Mouse (Mus musculus): ENCODE data around the gene Gm21983. TPM values are rescaled to one million over a fixed set of nuclear protein-coding genes. Genes with fewer than 3 reads are reported as not detected.
A peak's percentile ranks its signal among the peaks of the same experiment; 100 is the strongest.

The Gm21983 gene
- total RNA-seq, 2 experiments from 2014 or later: not detected

DNA sequence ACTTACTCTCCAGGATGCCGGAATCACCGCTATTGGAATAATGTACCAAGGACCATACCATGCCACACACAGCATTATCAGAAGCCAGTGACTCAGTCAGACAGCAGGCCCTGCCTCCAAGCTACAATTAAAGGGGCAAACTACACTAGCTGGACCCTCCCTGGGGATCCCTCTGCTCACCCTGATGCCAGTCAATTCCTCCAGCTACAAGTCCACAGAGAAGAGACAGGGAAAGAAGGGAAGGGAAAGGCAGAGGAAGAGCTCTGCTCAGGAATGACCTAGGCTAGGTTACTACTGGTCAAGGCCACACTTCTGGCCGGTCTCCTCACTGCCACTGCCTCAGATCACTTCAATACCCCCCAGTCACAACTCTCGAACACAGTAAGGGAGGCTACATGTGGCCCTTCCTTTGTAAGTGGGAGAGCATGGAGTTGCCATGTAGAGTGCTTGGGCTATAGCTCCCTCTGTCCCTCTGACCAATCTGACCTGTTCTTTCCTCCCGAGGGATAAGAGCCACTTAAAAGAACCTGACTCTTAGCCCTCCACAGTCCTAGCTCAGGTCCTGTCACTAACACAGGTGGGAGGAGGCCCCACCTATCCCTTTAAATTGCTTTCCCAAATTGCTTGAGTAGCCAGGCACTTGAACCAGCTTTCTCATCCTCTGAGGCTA, 18.0 kb downstream of the Gm21983 start:
- DNase-seq (ENCODE audit: low spot score in 2 of 2): no peak

DNA sequence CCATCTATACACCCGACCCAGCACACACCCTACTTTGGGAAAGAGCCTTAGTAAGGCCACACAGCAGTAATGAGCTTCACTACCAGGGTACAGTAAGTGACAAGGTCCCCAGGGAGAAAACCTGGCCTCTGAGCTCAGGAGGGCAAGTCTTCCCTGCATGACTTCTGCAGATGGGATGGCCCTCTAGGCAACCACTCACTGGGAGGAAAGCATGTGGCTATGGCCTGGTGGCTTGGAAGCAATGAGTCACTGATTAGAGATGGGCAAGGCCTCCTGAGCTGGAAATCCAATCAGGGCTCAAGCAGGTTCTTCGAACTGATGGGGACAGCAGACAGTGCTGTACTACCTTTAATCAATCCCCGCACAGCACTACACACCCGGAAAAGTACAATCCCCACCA, 19.1 kb downstream of the Gm21983 start:
- no peak for DNase-seq (ENCODE audit: low spot score in 2 of 2)

DNA sequence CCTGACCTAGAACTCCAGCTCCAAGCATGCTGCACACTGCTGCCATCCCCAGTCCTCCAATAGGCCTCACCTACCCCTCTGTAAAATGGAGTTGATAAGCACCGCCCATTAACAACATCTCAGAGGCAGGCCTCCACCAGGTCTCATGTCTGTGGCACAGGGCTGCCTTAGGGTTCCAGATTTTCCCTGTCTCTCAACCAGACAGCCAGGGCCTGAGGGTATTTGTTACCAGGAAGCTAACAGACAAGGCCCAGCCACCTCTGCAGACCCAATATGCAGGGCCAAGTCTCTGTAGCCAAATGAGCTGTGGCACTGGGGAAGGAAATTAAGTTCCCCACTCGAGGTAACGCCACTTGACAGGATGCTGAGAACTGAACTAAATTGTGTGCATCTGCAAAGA, 20.0 kb downstream of the Gm21983 start:
- no peak for DNase-seq (ENCODE audit: low spot score in 2 of 2)

DNA sequence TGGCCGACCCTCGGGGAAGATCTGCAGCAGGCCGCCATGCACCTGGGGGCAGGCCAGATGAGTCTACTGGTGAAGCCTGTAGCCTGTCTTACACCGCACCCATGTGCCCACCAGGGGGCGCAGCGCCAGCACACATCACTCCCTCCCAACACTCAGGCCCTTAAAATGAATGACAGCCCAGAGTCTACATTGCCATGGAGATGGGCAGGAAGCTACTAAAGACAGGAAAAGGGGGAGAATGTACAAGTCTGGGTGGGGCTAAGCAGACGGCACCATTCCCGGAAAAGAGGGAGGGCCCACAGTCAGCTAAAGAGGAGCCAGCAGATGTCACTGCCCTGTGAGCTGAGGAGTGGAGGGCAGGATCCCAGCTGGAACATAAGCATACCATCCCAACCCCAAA, 21.0 kb downstream of the Gm21983 start:
- DNase-seq (ENCODE audit: low spot score in 2 of 2): peak; percentile 87 to 88

DNA sequence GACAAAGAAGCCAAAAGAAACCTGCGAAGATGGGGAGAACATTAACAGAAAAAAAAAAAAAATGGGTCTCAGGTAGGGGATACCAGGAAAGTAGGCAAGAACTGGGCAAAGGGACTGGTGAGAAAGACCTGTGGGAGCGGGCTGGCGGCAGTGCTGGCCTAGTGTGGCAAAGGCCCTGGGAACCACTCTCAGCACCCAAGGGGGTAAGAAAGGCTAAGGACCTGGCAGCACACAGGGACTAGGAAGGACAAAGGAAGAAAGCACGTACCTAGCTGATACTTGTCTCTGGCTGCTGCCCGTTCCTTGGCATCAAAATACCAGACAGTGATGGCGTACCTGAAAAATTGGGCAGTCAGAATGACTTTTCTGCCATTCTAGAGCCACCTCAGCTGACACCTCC, 21.6 kb downstream of the Gm21983 start:
- no peak for DNase-seq (ENCODE audit: low spot score in 2 of 2)

DNA sequence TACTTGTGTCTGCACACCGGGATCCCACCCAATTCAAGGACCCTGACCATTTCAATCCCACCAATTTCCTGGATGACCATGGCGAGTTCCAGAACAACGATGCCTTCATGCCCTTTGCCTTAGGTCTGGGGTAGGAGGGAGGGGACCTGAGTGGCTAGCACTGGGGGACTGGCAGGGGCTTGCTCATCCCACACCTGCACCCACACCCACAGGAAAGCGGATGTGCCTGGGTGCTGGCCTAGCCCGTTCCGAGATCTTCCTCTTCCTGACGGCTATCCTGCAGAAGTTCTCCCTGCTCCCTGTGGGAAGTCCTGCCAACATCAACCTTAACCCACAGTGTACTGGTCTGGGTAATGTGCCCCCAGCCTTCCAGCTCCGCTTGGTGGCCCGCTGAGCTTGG, 22.7 kb downstream of the Gm21983 start:
- no peak for DNase-seq (ENCODE audit: low spot score in 2 of 2)

DNA sequence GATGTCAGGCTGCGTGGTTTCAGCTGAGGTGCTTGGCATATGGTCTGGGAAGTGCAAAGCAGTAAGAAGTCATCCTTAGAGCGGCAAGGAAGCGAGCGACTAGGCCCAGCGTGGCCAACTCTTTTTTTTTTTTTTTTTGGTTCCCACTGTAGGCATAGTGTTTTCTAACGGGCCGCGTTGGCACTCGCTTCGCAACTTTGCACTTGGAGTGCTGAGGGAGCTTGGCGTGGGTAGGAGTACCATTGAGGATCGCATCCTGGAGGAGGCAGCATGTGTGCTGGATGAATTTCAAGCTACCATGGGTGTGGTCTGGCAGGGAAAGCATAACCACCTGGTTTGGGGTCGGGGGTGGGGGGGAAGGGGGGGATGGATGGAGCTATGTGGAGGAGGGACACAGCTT, 24.9 kb downstream of the Gm21983 start:
- no peak for DNase-seq (ENCODE audit: low spot score in 2 of 2)

DNA sequence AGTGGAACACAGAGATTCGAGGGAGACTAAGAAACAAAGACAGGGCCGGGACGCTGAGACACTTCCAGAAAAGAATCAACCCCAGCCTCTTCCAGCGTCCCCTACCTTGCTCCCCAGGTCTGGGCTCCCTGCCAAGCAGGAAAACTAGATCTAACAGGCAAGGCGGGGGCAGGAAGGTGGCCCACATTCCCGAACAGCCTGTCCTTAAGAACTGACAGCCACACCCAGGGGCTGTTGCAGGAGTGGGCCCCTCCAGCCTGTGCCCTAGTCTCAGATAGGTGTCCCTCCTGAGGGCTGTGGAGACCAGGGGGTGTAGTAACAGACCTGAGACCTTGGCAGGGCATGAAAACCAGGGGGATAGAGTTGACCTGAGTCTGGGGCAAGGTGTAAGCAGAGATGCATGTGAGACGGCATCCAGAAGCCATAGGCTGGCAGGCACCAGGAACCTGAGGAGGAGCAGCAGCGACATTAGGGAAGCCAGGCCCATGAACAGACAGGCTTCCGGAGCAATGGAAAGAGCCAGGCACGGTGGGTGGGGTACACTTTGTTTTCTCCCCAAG, 27.6 kb downstream of the Gm21983 start, which contains the start of gene Cyp2t4:
TSS of gene Cyp2t4 (plus strand) at position 510 of the 560 bp plus-strand sequence.
- no peak for DNase-seq (ENCODE audit: low spot score in 2 of 2)

DNA sequence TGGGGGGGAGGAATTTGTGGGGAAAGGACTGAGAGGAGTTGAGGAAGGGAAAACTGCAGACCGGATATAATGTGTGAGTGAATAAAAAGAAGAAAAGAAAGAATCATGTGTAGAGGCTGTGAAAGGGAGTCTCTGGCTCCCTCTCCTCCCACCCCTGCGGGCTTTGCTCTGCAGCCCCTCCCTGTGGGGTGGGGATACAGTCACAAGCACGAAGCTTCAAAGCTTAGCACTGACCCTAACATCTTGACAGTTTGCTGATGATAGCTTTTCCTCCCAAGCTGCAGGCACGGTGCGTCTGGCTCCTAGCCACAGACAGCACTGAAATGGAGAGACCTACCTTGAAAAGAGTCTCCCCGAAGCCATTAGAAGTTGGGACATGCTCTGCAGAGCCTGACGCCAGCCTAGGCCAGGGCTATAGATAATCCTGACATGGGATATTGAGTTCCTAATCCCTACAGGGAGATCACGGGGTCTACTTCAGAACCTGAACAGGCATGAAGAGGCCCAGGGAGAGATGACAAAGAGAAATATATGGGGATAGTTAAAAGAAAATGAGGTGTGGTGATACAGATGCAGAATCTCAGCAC, 44.4 kb downstream of the Gm21983 start:
- no peak for DNase-seq (ENCODE audit: low spot score in 2 of 2)

DNA sequence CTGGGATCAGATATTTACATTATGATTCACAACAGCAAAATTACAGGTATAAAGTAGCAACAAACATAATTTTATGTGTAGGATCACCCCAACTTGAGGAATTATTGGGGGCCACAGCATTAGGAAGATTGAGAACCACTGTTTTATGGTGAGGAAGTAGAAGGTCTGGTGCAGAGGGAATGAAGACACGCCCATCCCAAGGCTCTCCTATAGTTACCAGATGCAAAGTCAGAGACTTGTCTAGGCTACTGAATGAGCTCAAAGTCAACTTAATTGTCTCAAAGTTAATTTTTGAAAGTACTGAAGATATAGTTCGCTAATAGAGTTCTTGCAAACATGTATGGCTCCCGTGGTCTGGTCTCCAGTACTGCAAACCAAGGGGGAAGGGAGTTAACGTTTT, 47.1 kb downstream of the Gm21983 start:
- no peak for DNase-seq (ENCODE audit: low spot score in 2 of 2)

DNA sequence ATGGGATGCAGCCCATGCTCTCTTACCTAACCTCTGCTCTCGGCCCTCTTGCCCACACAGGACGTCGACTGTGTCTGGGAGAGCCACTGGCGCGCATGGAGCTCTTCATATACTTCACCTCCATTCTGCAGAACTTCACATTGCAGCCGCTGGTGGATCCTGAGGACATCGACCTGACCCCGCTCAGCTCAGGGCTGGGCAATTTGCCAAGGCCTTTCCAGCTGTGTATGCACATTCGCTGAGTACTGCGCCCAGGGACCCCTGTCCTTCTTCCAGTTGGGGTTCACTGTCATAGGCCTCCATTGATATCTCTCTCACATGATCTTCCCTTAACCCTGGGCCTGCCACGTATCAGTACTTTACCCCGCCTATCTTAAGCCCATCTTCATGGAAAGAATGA, 47.7 kb downstream of the Gm21983 start:
- peak in 1 of 2 experiments; percentile 48 for DNase-seq (ENCODE audit: low spot score in 2 of 2)

DNA sequence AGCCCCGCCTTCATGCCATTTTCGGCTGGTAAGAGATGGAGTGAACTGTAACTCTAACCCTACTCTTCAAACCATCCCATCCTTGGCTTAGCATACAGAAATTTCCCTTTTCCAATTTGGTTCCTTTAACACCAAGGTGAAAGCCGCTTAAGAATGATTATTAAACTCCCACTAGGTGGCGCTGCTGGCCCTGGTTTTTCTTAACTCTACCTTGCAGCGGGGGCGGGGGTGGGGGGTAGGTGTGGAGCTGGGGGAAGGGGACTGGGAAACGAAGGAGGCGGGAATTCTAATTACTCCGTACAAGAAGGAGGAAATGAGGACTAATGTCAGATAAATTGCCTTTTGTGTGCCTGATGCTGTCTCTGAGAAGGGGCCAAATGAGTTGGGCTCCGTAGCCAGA, 48.3 kb downstream of the Gm21983 start:
- DNase-seq (ENCODE audit: low spot score in 2 of 2): peak in 1 of 2 experiments; percentile 54

DNA sequence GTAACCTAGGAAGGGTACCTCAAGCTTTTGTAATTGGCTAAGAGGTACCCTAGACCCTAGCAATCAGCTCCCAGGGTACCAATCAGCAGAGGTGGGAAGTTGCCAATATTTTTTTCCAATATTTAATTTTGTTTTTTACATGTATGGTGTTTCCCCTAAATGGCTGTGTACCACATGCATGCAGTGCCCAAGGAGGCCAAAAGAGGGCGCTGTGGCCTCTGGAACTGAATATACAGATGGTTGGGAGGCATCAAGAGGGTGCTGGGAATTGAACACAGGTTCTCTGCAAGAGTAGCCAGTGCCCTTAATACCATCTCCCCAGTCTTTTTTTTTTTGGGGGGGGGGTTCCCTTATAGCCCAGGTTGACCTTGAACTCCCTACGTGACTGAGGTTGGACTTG, 49.5 kb downstream of the Gm21983 start:
- no peak for DNase-seq (ENCODE audit: low spot score in 2 of 2)

DNA sequence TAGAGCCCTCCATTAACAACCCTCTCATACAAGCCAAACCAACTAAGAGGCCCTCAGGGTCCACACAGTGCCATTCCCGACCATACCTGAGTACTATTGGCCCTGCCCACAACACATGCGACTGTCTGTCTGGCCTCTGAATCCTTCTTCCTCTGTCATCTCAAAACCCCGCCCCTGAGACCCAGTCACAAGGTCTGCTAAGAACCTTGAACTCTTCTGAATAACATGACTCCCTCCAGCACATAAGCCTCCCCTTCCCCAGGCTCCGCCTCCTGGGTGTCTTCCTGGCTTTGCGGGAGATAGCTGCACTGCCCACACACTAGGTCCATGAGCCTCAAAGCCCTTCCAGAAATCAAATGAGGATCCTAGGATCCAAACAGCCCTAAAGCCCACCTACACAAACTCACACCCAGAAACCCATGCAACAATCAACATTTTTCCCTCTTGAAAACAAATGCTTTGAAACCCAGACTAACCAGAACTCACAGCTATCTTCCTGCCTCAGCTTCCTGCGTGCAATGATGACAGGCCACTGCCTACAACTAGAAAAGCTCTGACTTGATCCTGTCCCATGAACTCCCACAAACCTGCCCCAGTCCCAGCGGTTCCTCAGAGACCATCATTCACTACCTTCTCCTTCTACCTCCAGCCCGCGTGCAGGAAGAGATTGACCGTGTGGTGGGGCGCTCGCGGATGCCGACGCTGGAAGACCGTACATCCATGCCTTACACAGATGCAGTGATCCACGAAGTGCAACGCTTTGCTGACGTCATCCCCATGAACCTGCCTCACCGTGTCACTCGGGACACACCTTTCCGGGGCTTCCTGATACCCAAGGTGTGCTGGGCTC, 50.1 kb downstream of the Gm21983 start:
- no peak for DNase-seq (ENCODE audit: low spot score in 2 of 2)

DNA sequence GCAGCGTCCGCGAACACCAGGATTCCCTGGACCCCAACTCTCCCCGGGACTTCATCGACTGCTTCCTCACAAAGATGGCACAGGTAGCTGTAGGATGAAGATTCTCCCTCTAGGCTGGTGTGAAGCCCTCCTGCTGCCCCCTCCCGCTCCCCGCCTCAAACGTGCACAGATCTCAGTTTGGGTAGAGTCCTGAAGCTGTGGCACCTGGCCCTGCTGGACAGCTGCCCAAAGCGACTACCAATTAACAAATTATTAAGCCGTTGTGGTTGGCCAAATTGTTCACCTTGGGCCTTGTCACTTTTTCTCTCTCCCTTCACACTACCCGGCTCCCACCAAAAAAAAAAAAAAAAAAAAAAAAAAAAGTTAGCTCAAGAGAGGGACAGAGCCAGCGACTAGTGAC, 51.1 kb downstream of the Gm21983 start:
- no peak for DNase-seq (ENCODE audit: low spot score in 2 of 2)

DNA sequence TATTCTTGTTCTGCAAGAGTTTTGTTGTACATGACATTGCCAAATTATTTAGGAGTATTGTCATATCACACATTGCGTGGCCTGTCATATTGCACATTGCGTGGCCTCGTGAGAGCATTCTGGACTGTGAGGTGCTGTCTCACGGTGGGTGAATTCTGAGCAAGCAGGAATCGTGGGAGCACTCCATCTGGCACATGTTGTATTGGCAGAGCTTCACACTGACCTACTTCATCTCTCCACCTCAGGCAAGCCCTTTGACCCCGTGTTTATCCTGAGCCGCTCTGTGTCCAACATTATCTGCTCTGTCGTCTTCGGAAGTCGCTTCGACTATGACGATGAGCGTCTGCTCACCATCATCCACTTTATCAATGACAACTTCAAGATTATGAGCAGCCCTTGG, 51.9 kb downstream of the Gm21983 start:
- DNase-seq (ENCODE audit: low spot score in 2 of 2): no peak

DNA sequence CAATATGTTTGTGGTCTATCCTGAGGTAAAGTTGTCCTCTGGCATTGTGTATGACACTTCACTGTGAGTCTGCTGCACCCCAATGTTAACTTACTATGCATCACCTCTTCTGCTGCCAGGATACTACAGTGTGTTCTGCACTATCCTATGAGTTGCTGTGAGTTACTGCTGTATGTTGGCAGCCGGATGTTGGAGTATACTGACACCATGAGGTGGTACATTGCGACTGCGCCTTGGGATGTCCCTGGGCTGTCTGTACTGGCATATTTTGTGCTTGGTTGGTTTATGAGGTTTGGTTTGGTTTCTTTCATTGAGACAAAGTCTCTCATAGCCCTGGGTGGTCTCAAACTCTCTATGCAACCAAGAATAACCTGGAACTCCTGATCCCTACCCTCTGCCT, 52.7 kb downstream of the Gm21983 start:
- peak in 1 of 2 experiments; percentile 29 for DNase-seq (ENCODE audit: low spot score in 2 of 2)

DNA sequence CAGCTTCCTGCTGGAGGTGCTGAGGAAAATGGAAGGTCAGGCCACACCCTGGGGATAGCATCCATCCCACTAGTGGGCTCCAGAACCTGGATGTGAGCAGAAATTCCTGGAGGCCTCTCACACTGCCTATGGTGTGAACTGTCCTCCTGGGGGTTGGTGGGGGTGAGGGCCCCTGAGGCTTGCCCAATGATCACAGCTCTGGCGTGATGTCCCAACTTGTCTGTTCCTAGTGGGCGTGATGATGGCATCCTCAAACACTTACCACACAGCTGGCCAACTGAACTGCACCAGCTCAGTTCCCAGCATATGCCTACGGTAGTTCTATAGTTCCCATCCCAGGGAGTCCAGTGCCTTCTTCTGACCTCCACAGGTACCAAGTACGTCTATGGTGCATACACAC, 55.9 kb downstream of the Gm21983 start:
- DNase-seq (ENCODE audit: low spot score in 2 of 2): no peak

DNA sequence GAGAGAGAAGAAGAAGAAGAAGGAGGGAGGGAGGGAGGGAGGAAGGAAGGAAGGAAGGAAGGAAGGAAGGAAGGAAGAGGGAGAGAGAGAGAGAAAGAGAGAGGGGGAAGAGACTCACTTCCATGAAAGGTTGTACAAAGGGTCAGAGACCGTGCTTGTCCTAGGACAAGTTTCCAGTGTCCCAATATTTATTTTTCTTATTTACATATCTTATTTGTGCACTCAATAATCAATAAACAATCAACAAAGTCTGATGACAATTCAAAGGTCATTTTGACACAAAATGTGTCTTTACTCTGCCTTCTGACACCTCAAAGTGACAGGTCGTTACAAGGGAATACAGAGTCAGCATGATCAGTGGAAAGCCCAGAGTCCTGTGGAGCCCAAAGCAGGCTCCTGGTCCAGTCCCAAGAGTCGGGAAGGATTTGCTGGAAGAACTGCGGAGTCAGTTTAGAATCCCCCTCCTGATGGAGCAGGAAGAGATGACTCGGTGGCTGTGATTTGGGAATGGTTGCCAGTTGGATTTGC, 56.5 kb downstream of the Gm21983 start:
- DNase-seq (ENCODE audit: low spot score in 2 of 2): no peak

DNA sequence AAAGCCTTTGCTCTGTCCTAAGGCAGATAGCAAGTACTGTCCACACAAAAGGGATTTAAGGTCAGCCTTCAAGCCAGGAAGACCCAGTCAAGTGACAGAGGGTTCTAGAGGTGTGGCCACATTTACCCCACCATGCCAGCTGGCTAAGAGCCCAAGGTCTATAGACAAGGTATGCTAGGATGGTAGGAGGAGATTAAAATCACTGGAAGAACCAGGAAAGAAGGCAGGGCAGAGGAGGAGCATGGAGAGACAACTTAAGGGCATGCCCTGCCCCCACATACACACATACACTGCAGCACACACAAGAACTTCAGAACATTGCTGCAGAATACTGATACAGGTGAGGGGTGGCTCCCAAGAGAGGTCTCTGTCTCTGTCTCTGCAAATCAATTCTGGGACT, 61.2 kb downstream of the Gm21983 start, which contains the start of gene Cyp2f2:
TSS of gene Cyp2f2 (plus strand) at position 234 of the 400 bp plus-strand sequence.
- DNase-seq (ENCODE audit: low spot score in 2 of 2): no peak

Data from gastrocnemius, postnatal 4 days (tissue).